Mouse (Mus musculus) urinary bladder, postnatal 4 days (tissue): ENCODE data around the gene Olfr324.

ENCODE experiments used
- DNase-seq, 2 experiments: peaks; one replicate each; pipeline ENCODE4 v3.0.0; 2021 to 2022; ENCODE audit warnings: low spot score in 2 of 2

Gene Olfr324

GRCm38 (mm10) chr11:58594814-58595213 is at the start of gene Olfr324:
Gene Olfr324, plus strand, starts transcription at chr11:58595114.
- DNase-seq: no peak

DNA sequence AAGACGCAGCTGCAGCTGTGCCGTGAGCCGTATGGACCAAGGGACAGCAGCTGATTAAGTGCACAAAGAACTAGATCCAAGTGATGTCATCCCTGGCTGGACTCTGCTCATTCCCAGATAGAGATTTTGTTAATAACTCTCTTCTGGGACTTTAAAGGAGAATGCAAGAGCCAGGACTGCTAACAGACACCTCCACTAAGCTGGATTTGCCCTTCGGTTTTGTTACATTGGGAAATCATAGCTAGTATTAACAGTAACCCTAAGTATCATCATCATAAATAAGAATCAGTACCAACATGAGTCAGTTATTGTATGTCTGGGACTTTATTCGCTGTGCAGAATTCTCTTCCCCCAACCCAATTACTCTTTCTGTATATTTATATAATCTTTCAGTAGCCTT is 48.6 kb upstream of the Olfr324 start, which contains the start of gene Olfr329-ps:
Gene Olfr329-ps (minus strand): TSS at position 101 of the 400 bp plus-strand sequence.
- no peak for DNase-seq

- no peak for DNase-seq
These were observed 39.4 kb upstream of the Olfr324 start, which contains the start of gene Olfr328 for GRCm38 (mm10) chr11:58555536-58555935. Gene Olfr328, minus strand, starts transcription at chr11:58555636.

GRCm38 (mm10) chr11:58570405-58570804 is 24.5 kb upstream of the Olfr324 start, which contains the start of gene Olfr224:
Gene Olfr224, minus strand, starts transcription at chr11:58570553.
- DNase-seq: no peak

GRCm38 (mm10) chr11:58577430-58577829 is 17.5 kb upstream of the Olfr324 start, which contains the start of gene Olfr325:
Gene Olfr325, plus strand, starts transcription at chr11:58577730.
- DNase-seq: no peak

- DNase-seq: no peak
These were observed 16.3 kb upstream of the Olfr324 start for GRCm38 (mm10) chr11:58578636-58579035.

DNA sequence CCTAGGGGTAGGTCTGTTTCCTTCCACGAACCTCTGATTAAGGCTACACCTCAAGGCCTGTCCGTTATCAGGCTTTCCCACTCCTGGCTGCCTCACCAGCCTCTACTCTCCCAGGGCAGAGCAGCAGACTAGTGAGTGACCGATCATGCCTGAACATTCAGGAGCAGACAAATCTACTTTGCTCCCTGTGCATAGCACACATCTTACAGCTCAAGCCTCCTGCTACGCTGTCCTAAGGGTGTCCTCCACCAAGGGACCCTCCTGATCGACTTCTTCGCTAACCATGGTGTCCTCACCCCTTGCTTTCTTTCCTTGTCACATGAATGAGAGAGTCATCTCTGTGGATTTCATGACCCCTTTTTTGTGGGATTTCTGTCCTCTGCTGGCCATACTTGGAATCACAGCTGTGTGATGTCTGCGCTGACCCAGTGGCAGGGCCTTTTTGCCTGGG is 7.0 kb upstream of the Olfr324 start:
- DNase-seq: no peak

DNA sequence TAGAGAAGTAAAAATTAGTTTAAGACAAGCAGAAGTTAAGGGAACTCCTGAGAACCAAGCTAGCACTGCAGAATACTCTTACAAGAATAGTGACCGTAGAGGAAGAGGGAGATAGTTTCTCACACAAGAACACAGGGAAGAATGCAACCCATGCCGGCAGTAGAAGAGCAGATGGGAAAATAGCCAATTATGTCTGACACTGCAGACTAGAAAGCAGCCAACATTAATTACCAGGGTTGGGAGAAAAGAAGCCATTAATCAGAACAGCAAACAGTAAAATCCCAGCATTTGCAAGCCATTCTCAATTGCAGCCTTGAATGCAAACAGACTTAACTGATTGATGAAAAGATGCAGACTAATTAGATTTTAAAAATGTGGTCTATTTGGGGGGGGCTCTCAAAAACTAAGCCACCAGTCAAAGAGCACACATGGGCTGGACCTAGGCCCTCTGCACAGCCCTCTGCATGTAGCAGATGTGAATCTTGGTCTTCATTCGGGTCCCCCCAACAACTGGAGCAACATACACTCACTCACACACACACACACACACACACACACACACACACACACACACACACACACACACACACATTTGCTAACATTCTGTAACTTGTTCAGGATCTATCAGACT is 6.2 kb upstream of the Olfr324 start:
- no peak for DNase-seq

GRCm38 (mm10) chr11:58597837-58598236 is 2.9 kb downstream of the Olfr324 start:
- no peak for DNase-seq

GRCm38 (mm10) chr11:58602062-58602461 is 7.1 kb downstream of the Olfr324 start:
- no peak for DNase-seq

DNA sequence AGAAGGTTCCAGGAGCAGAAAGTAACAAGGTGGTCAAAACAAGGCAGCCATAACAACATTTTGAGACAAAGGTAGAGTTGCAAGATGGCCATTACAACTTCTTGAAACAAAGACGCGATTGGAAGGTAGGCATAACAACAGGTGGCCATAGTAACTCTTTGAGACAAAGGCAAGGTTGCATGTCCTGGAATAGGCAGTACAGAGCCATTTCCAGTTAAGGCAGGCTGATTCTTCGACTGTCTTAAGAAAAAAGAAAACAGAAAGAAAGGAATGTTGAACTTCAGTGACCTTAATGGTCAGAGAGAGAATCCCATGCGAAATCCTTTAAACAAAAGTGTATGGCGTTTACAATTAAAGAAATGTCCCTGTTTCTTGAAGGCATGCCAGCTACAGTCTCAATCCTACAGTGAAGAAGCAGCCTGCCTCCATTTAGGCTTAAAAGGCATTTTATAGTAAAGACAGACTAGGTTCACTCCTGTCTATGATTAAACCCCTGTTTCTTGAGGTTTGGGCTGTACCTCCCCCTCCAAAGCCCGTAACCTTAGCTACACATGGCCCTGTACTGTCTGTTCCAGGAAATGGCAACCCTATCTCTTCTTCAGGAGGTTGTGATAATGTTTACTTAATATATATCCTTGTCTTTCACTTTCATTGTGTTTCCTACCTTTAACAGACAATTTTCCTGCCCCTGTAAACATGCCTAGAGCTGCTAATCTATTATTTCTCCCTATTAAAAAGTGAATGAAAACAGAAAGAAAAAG is 8.1 kb downstream of the Olfr324 start:
- DNase-seq: no peak

- no peak for DNase-seq
These were observed 9.8 kb downstream of the Olfr324 start for GRCm38 (mm10) chr11:58604688-58605087.

- DNase-seq: no peak
These were observed 10.3 kb downstream of the Olfr324 start for GRCm38 (mm10) chr11:58605228-58605627.

GRCm38 (mm10) chr11:58606177-58606919 is 11.4 kb downstream of the Olfr324 start:
- DNase-seq: no peak

DNA sequence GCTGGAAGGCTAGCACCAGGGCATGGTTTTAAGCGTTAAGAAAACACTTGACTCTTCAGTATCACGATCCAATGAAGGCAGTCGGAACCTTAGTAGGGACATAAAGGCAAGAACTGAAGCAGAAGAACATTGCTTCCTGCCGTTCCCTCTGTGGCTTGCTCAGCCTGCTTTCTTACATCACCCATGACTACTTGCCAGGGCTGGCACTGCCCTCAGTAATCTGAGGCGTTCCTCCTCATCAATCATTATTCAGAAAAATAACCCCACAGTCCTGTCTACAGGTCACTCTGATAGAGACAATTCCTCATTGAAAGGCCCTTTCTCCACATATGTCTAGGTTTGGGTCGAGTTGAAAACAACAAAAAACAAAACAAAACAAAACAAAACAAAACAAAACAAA is 12.1 kb downstream of the Olfr324 start:
- no peak for DNase-seq

- no peak for DNase-seq
These were observed 18.4 kb downstream of the Olfr324 start for GRCm38 (mm10) chr11:58613359-58613758.

DNA sequence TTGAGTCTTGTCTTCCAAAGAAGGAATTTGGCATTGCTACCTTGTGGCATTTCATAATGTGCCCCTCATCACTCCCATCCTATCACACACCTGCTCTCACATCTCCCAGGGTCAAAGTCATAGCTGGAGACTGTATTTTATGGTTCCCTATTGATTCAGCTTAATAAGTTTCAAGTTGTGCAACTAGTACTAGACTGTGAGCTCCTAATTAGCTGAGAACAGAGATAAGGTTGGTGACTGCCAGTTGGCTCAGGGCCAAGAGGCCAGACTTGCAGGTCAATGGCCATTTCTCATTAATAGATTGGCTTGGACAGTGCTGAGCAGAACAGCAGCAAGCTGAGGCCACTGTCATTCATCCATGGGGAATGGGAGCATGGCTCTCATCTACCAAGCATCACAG is 19.6 kb downstream of the Olfr324 start:
- no peak for DNase-seq

GRCm38 (mm10) chr11:58615975-58616374 is 21.1 kb downstream of the Olfr324 start, which contains the start of gene 2210407C18Rik:
Gene 2210407C18Rik, minus strand, starts transcription at chr11:58616075.
- no peak for DNase-seq

- DNase-seq: no peak
These were observed 23.5 kb downstream of the Olfr324 start for GRCm38 (mm10) chr11:58618369-58618768.

GRCm38 (mm10) chr11:58618793-58619192 is 23.9 kb downstream of the Olfr324 start:
- no peak for DNase-seq

DNA sequence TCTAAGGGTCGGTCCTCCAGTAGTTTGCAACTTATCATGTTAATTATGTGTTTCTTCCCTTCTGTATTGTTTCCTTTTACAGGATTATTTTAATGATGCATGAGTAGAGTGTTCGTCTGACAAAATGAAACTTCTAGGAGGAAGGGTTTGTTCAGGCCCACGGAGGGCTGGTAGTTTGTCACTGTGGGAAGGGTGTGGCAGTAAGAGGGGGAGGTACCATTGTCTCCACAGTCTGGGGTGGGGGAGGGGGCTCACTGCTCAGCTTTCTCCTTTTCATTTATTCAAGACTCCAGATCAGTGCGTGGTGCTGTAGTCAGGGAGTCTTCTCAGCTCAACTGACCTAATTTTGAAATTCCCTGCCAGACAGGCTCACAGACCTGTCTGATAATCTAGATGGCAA is 31.2 kb downstream of the Olfr324 start:
- no peak for DNase-seq

- no peak for DNase-seq
These were observed 35.5 kb downstream of the Olfr324 start, which contains the start of gene Olfr323 for GRCm38 (mm10) chr11:58630401-58630800. Gene Olfr323, minus strand, starts transcription at chr11:58630501.
